Mouse (Mus musculus) intestine, embryonic 14.5 days (tissue): ENCODE results near the gene Ddx51. TPM values are rescaled to one million over a fixed set of nuclear protein-coding genes. Genes with fewer than 3 reads are reported as not detected.

Source experiments
- ATAC-seq: fragments of 200-750 bp; cut with Nextera tagmentation; replicated peaks from 2 replicates; pipeline ENCODE4 v1.8.0; 2017; ENCODE audit warnings: low read depth, moderate number of reproducible peaks, moderate TSS enrichment, moderate library complexity; ENCODE audit not compliant: low FRiP score, low TSS enrichment
- DNase-seq: peaks from one replicate; pipeline ENCODE4 v3.0.0-alpha.2; 2018; ENCODE audit warnings: low spot score
- H3K27ac ChIP-seq: fragments of 300-500 bp; sonication (generic); 2 replicates; pipeline ENCODE4 v1.5.1; 2014; ENCODE audit warnings: low read depth, mild to moderate bottlenecking, control low read depth
- H3K27me3 ChIP-seq: fragments of 300-500 bp; sonication (generic); replicated peaks from 2 replicates; pipeline ENCODE4 v1.6.1; 2014; ENCODE audit warnings: low read length, control low read depth; ENCODE audit not compliant: control insufficient read depth, insufficient read depth
- H3K36me3 ChIP-seq: fragments of 300-500 bp; sonication (generic); 2 replicates; pipeline ENCODE4 v1.6.1; 2014; ENCODE audit warnings: low read length, control low read depth; ENCODE audit not compliant: control insufficient read depth, insufficient read depth
- H3K4me1 ChIP-seq: fragments of 300-500 bp; sonication (generic); replicated peaks from 2 replicates; pipeline ENCODE4 v1.6.1; 2014; ENCODE audit warnings: low read length, control low read depth, mixed read lengths; ENCODE audit not compliant: control insufficient read depth, insufficient read depth
- H3K4me2 ChIP-seq: fragments of 300-500 bp; sonication (generic); 2 replicates; pipeline ENCODE4 v1.6.1; 2014; ENCODE audit warnings: low read length
- H3K4me3 ChIP-seq: fragments of 300-500 bp; sonication (generic); 2 replicates; pipeline ENCODE4 v1.5.1; 2014; ENCODE audit warnings: low read depth, low read length, control low read depth, mixed read lengths
- H3K9ac ChIP-seq: fragments of 300-500 bp; sonication (generic); 2 replicates; pipeline ENCODE4 v1.6.1; 2014; ENCODE audit warnings: mild to moderate bottlenecking, low read length
- H3K9me3 ChIP-seq: fragments of 300-500 bp; sonication (generic); 2 replicates; pipeline ENCODE4 v1.6.1; 2016; ENCODE audit warnings: low read length, control low read depth; ENCODE audit not compliant: control insufficient read depth
- WGBS: fragments of 180-500 bp; shearing (Covaris S2); extraction: QIAGEN DNeasy Blood & Tissue Kit; methylation state at CpG from one replicate; pipeline ENCODE4 v1.1.7; 2014; 5-methylcytosine and 5-hydroxymethylcytosine counted together
- polyA plus RNA-seq: library from polyadenylated mRNA; unstranded; fragments of >200 nt; fragmentation: Nextera tagmentation; extraction: Ambion mirVana; gene quantifications from 2 replicates; pipeline ENCODE4 v1.2.1, GENCODE M21; 2014

The Ddx51 gene
- polyA plus RNA-seq, 1 experiment from 2014 or later, result 27.0 TPM

- no peaks in the 10 kb centered on the region for H3K27me3 ChIP-seq
- DNase-seq (no peak), ATAC-seq (no peak)
- H3K4me1 ChIP-seq, result 0 out of 2 replicates have a peak, but pooled peaks cover 3% of the 10 kb centered on the region
- no peaks in the 10 kb centered on the region for H3K36me3 ChIP-seq
- no peak overlapping the region for H3K27ac ChIP-seq
- whole genome bisulfite sequencing, result 89% methylated on average over 7 of the region's 7 CpGs
- H3K9ac ChIP-seq, result no peak overlapping the region
- H3K4me2 ChIP-seq, result no peak overlapping the region
- no peak overlapping the region for H3K4me3 ChIP-seq
- no peaks in the 10 kb centered on the region for H3K9me3 ChIP-seq
Observed at GRCm38 (mm10) chr5:110610484-110610883, 42.8 kb upstream of the Ddx51 start.

GRCm38 (mm10) chr5:110611435-110612158 lies 41.7 kb upstream of the Ddx51 start:
- Histone ChIP-seq H3K4me1 (no peaks in the 10 kb centered on the region), H3K4me3 (no peak overlapping the region), H3K36me3 (no peaks in the 10 kb centered on the region), H3K9ac (no peak overlapping the region), H3K9me3 (no peaks in the 10 kb centered on the region), H3K4me2 (no peak overlapping the region), H3K27me3 (no peaks in the 10 kb centered on the region), H3K27ac (no peak overlapping the region)
- 81% methylated on average over 5 of the region's 5 CpGs for WGBS
- ATAC-seq (no peak), DNase-seq (no peak)

- no peak overlapping the region for H3K9ac ChIP-seq
- WGBS, result 80% methylated on average over 6 of the region's 6 CpGs
Observed at GRCm38 (mm10) chr5:110619226-110619625, 34.0 kb upstream of the Ddx51 start.

GRCm38 (mm10) chr5:110624319-110624718 lies 28.9 kb upstream of the Ddx51 start:
- H3K4me3 ChIP-seq, result no peak overlapping the region
- WGBS, result 76% methylated on average over 2 of the region's 2 CpGs
- H3K9me3 ChIP-seq, result no peaks in the 10 kb centered on the region
- no peaks in the 10 kb centered on the region for H3K4me1 ChIP-seq
- H3K36me3 ChIP-seq, result no peaks in the 10 kb centered on the region
- H3K27ac ChIP-seq, result no peak overlapping the region
- no peak for ATAC-seq
- no peak overlapping the region for H3K4me2 ChIP-seq
- no peak for DNase-seq
- H3K27me3 ChIP-seq, result no peaks in the 10 kb centered on the region; the same call in 1 of the 2 replicates
- no peak overlapping the region for H3K9ac ChIP-seq

More at GRCm38 (mm10) chr5:110619226-110619625, 34.0 kb upstream of the Ddx51 start:
- no peak for DNase-seq
- no peak overlapping the region for H3K4me3 ChIP-seq
- H3K9me3 ChIP-seq, result no peaks in the 10 kb centered on the region
- H3K4me1 ChIP-seq, result no peaks in the 10 kb centered on the region
- no peaks in the 10 kb centered on the region for H3K27me3 ChIP-seq
- H3K27ac ChIP-seq, result no peak overlapping the region
- no peaks in the 10 kb centered on the region for H3K36me3 ChIP-seq
- no peak for ATAC-seq
- no peak overlapping the region for H3K4me2 ChIP-seq

- Histone ChIP-seq H3K36me3 (no peaks in the 10 kb centered on the region), H3K4me1 (no peaks in the 10 kb centered on the region), H3K4me3 (no peak overlapping the region), H3K4me2 (no peak overlapping the region), H3K9me3 (no peaks in the 10 kb centered on the region), H3K27me3 (no peaks in the 10 kb centered on the region; the same call in 1 of the 2 replicates), H3K27ac (no peak overlapping the region), H3K9ac (no peak overlapping the region)
- ATAC-seq (no peak), DNase-seq (no peak)
- 72% methylated on average over 10 of the region's 10 CpGs for WGBS
Observed at GRCm38 (mm10) chr5:110627351-110627750, 25.9 kb upstream of the Ddx51 start.

- no peak for DNase-seq
- WGBS, result 22% methylated on average over 19 of the region's 19 CpGs
Observed at GRCm38 (mm10) chr5:110628156-110628555, 25.1 kb upstream of the Ddx51 start.

GRCm38 (mm10) chr5:110629525-110630120 lies 23.6 kb upstream of the Ddx51 start:
- 84% methylated on average over 2 of the region's 2 CpGs for WGBS
- Histone ChIP-seq H3K27ac (no peak overlapping the region), H3K4me3 (no peak overlapping the region), H3K36me3 (no peaks in the 10 kb centered on the region), H3K4me2 (no peak overlapping the region), H3K4me1 (no peaks in the 10 kb centered on the region), H3K27me3 (no peaks in the 10 kb centered on the region; the same call in 1 of the 2 replicates), H3K9ac (no peak overlapping the region), H3K9me3 (no peaks in the 10 kb centered on the region)
- ATAC-seq (no peak), DNase-seq (no peak)

More at GRCm38 (mm10) chr5:110628156-110628555, 25.1 kb upstream of the Ddx51 start:
- Histone ChIP-seq H3K27me3 (no peaks in the 10 kb centered on the region; the same call in 1 of the 2 replicates), H3K27ac (no peak overlapping the region), H3K4me3 (no peak overlapping the region), H3K36me3 (no peaks in the 10 kb centered on the region), H3K4me2 (no peak overlapping the region), H3K9me3 (no peaks in the 10 kb centered on the region), H3K9ac (no peak overlapping the region), H3K4me1 (no peaks in the 10 kb centered on the region)
- ATAC-seq, result no peak

- ATAC-seq (no peak; the same call in 1 of the 2 replicates), DNase-seq (no peak)
- H3K4me3 ChIP-seq, result no peak overlapping the region
- H3K27me3 ChIP-seq, result no peaks in the 10 kb centered on the region
- WGBS, result 40% methylated on average over 6 of the region's 6 CpGs
- H3K9ac ChIP-seq, result no peak overlapping the region
- no peak overlapping the region for H3K27ac ChIP-seq
- no peaks in the 10 kb centered on the region for H3K9me3 ChIP-seq
- no peak overlapping the region for H3K4me2 ChIP-seq
- no peaks in the 10 kb centered on the region for H3K36me3 ChIP-seq
- no peaks in the 10 kb centered on the region for H3K4me1 ChIP-seq
Observed at GRCm38 (mm10) chr5:110635951-110636707, 17.1 kb upstream of the Ddx51 start.
